Mouse (Mus musculus) limb, embryonic 10.5 days (tissue): ENCODE measurements around the gene Zfp800. TPM values are rescaled to one million over a fixed set of nuclear protein-coding genes. Genes with fewer than 3 reads are reported as not detected.
A peak's percentile ranks its signal among the peaks of the same experiment; 100 is the strongest.

Experiments
- DNase-seq: peaks from one replicate; pipeline ENCODE4 v3.0.0-alpha.2; 2017; ENCODE audit warnings: low spot score
- H3K27ac ChIP-seq: fragments of 300-500 bp; sonication (generic); 2 replicates; pipeline ENCODE4 v1.5.1; 2016; ENCODE audit warnings: mild to moderate bottlenecking
- H3K27me3 ChIP-seq: fragments of 300-500 bp; sonication (generic); 2 replicates; pipeline ENCODE4 v1.6.1; 2016; ENCODE audit warnings: low read depth, mild to moderate bottlenecking; ENCODE audit not compliant: poor library complexity, severe bottlenecking
- H3K36me3 ChIP-seq: fragments of 300-500 bp; sonication (generic); 2 replicates; pipeline ENCODE4 v1.6.1; 2016; ENCODE audit warnings: mild to moderate bottlenecking, moderate library complexity
- H3K4me1 ChIP-seq: fragments of 300-500 bp; sonication (generic); 2 replicates; pipeline ENCODE4 v1.6.1; 2016
- H3K4me3 ChIP-seq: fragments of 300-500 bp; sonication (generic); 2 replicates; pipeline ENCODE4 v1.5.1; 2016; ENCODE audit warnings: mild to moderate bottlenecking, moderate library complexity
- H3K9me3 ChIP-seq: fragments of 300-500 bp; sonication (generic); replicated peaks from 2 replicates; pipeline ENCODE4 v1.6.1; 2016; ENCODE audit warnings: mild to moderate bottlenecking
- WGBS: fragments of 180-500 bp; shearing (Covaris S2); methylation state at CpG from one replicate; pipeline ENCODE4 v1.1.7; 2016; 5-methylcytosine and 5-hydroxymethylcytosine counted together
- polyA plus RNA-seq: library from polyadenylated mRNA; unstranded; fragments of >200 nt; fragmentation: Nextera tagmentation; extraction: Ambion mirVana; gene quantifications from 2 replicates; pipeline ENCODE4 v1.2.1, GENCODE M21; 2016

Gene Zfp800
- polyA plus RNA-seq, 1 experiment from 2014 or later: 10.5 TPM

DNA sequence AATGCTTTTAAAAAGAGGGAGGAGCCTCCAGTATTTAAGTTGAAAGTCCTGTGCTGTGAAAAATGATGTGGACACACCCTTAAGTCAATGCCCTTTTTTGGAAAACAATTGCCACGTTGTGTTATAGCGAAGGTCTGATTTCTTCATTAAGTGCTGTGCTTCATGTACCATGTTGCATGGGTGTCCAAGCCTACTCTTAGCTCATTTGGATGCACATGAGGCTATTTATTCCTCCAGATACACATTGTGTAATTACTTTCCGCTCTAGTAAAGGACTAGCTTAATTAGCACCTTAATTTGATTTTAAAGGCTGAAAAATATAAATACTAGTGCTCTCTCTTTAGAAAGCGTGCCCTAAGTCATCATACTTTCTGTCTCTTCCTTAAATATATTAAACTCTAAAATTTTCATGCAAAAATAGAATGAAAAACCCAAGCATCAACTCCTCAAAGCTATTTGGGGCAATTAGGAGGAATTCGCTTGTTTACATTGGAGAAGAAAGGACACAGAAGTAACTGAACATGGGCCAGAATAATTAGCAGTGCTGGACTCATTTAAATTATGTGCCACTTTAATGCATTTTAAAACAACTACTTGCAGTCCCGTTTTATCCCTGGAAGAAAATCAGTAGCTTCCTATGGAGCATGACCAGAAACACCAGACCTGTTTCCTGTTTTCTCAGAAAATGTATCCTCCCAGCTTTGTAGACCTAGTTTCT lies 27.7 kb downstream of the Zfp800 start:
- Histone ChIP-seq H3K36me3 (no peaks in the 10 kb centered on the region), H3K27ac (no peak overlapping the region), H3K4me1 (no peaks in the 10 kb centered on the region), H3K4me3 (no peak overlapping the region), H3K27me3 (no peaks in the 10 kb centered on the region), H3K9me3 (no peaks in the 10 kb centered on the region)
- 86% methylated on average over 6 of the region's 6 CpGs for WGBS
- DNase-seq: no peak

DNA sequence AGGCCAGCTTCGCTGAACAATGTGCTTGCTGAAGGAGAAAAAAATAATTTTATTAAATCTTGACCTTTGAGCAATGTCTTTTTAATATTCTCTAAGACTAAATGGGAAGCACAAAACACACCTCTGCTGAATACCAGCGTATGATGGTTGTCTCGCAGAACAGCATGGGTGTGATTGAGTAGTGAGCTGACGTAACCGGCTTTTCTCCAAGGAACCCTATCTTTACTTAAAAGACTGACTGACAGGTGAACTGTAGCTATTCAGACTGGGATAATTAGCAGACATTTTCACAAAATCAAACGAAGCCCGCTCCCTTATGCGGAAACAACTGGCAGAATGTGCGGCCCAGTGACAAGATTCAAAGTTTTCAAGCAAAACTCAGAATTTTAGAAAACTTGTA lies 30.2 kb downstream of the Zfp800 start:
- DNase-seq: no peak
- Histone ChIP-seq H3K4me1 (no peaks in the 10 kb centered on the region), H3K27me3 (no peaks in the 10 kb centered on the region), H3K27ac (no peak overlapping the region), H3K36me3 (no peaks in the 10 kb centered on the region), H3K9me3 (no peaks in the 10 kb centered on the region), H3K4me3 (no peak overlapping the region)
- WGBS: 94% methylated on average over 9 of the region's 9 CpGs

DNA sequence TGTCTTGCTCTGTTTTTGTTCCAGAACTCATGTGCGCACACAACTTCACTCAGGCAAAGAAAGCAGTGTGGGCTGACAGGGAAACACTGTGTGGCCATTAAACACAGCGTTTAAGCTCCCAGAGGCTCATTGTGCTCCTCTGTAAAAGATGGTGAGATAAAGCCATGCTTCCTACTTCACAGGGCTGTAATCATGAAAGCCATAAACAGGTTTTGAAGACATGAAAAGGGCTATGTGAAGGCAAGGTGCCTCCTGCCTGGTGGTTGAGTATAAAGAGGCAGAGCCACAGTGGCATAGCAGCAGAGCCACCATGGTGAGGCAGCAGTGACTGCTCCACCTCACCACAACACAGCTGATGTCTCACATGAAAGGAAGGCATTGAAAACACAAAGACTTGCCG lies 46.7 kb downstream of the Zfp800 start:
- no peak overlapping the region for H3K4me3 ChIP-seq
- DNase-seq: no peak

DNA sequence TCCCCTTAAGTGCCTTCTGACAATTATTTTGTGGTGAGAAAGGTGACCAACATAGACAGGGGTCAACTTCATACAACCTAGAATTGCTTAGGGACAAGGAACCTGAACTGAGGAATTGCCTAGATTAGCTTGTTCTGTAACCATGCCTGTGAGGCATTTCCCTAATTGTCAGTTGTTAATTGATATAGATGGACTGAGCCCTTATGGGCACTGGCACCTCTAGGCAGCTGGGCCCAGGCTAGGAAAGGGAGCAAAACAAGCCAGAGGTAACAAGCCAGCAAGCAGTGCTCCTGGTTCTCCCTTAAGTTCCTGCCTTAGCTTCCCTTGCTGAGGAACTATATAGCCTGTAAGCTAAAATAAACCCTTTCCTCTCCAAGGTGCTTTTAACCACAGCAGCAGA lies 52.1 kb downstream of the Zfp800 start:
- H3K4me1 ChIP-seq: no peaks in the 10 kb centered on the region
- H3K27me3 ChIP-seq: no peaks in the 10 kb centered on the region
- no peak overlapping the region for H3K4me3 ChIP-seq
- no peak for DNase-seq
- H3K27ac ChIP-seq: no peak overlapping the region
- H3K36me3 ChIP-seq: no peaks in the 10 kb centered on the region
- no peaks in the 10 kb centered on the region for H3K9me3 ChIP-seq

More for the DNA sequence above, 46.7 kb downstream of the Zfp800 start:
- no peaks in the 10 kb centered on the region for H3K4me1 ChIP-seq
- H3K27me3 ChIP-seq: no peaks in the 10 kb centered on the region
- no peaks in the 10 kb centered on the region for H3K36me3 ChIP-seq
- H3K9me3 ChIP-seq: no peaks in the 10 kb centered on the region
- H3K27ac ChIP-seq: no peak overlapping the region
- 79% methylated on average over 3 of the region's 3 CpGs for WGBS

DNA sequence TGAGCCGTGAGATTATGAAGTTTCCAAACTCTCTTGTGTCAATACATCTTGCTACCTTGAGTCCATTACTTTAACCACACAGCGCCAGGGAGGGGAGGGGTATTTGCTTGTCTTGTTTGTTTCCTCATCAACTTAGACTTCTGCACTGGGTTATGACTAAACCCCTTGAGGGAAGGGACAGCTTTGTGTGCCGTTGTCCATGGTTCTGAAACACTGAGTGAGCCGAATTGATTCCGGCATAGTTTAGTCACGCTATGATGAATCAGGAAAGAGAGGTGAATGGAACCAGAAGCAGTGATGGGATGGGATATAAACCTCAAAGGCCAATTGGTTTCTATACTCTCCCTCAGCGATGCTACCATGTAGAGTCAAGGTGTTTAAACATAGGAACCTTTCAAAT lies 52.6 kb downstream of the Zfp800 start:
- Histone ChIP-seq H3K36me3 (no peaks in the 10 kb centered on the region), H3K27me3 (no peaks in the 10 kb centered on the region), H3K4me1 (no peaks in the 10 kb centered on the region), H3K9me3 (no peaks in the 10 kb centered on the region), H3K27ac (no peak overlapping the region), H3K4me3 (no peak overlapping the region)
- peak; percentile 59 for DNase-seq
- 60% methylated on average over 7 of the region's 7 CpGs for WGBS

DNA sequence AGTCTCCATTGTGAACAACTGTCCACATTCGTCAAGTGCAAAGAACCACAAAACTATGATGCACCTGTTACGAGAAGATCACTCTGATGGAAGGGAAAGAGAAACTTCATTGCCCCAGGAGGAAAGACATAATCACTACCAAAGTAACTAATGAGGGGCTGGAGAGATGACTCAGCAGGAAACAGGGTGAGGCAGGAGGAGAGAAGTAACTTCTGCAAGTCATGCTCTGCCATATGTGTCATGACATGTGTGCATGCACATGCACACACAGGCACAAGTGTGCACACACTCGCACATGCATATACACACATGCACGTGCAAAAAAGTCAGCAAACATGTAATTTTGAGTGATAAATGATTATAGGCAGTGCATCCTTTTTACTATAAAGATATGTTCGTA lies 54.9 kb downstream of the Zfp800 start:
- Histone ChIP-seq H3K27me3 (no peaks in the 10 kb centered on the region), H3K36me3 (no peaks in the 10 kb centered on the region), H3K4me1 (no peaks in the 10 kb centered on the region), H3K9me3 (no peaks in the 10 kb centered on the region), H3K27ac (no peak overlapping the region), H3K4me3 (no peak overlapping the region)
- WGBS: 84% methylated on average over 5 of the region's 5 CpGs
- DNase-seq: no peak

DNA sequence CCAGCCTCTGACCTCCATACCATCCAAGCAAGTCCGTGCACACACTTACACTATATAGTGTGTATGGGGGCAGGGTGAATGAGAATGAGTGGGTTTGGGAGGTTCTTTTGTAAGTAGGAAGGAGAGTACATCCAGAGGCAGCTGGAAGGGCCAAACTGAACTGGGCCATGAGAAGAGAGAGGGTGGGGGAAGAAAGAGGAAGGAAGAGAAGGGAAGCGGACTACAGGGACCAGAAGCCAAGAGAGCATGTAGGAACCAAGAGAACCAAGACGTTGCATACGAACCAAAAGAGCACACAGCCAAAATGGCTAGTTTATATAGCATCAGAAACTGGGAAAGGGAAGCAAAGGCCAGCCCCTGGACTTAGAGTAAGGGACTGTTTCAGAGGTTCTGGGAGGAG lies 56.6 kb downstream of the Zfp800 start:
- no peak for DNase-seq
- no peaks in the 10 kb centered on the region for H3K36me3 ChIP-seq
- no peaks in the 10 kb centered on the region for H3K27me3 ChIP-seq
- 93% methylated on average over 4 of the region's 4 CpGs for WGBS
- no peak overlapping the region for H3K4me3 ChIP-seq
- no peaks in the 10 kb centered on the region for H3K4me1 ChIP-seq
- H3K27ac ChIP-seq: no peak overlapping the region
- no peaks in the 10 kb centered on the region for H3K9me3 ChIP-seq

DNA sequence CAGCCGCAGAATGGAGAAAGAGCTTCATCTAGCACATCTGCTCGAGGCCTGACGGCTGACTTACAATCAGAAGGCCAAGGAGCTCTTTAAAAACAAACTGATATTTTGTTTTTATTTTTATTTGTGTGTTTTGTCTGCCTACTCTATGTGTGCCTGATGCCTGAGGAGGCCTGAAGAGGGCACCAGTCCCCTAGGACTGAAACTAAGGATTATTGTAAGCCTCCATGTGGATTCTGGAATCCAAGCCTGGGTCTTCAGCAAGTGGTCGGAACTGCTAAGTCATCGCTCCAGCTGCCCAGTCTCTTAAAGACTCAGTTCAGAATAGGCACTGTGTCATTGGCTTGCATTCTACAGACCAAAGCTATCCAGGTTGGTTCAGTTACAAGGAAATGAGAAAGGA lies 58.4 kb downstream of the Zfp800 start:
- Histone ChIP-seq H3K9me3 (no peaks in the 10 kb centered on the region), H3K4me1 (no peaks in the 10 kb centered on the region), H3K36me3 (no peaks in the 10 kb centered on the region), H3K4me3 (no peak overlapping the region), H3K27me3 (no peaks in the 10 kb centered on the region), H3K27ac (no peak overlapping the region)
- 93% methylated on average over 5 of the region's 5 CpGs for WGBS
- no peak for DNase-seq

DNA sequence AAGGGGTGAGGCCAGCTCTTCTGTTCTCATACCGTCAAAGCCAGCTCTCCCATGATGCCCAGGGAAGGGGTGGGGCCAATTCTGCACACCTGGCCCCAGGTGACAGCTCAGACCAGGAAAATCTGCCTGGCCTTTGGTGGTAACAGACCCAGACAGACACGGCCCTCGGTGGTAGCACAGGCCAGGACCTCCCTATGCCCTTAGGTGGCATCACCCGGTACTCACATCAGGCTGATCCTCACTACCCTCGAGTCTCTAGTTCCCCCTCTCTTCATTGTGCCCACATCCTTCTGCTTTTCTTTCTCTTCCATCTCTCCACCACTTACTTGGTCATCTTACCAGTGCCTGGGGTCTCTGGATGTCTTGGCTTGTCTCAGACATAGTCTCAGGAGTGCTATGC lies 64.1 kb downstream of the Zfp800 start:
- H3K27ac ChIP-seq: no peak overlapping the region
- H3K27me3 ChIP-seq: no peaks in the 10 kb centered on the region
- H3K9me3 ChIP-seq: no peaks in the 10 kb centered on the region
- DNase-seq: no peak
- no peaks in the 10 kb centered on the region for H3K4me1 ChIP-seq
- no peaks in the 10 kb centered on the region for H3K36me3 ChIP-seq
- H3K4me3 ChIP-seq: no peak overlapping the region
- 86% methylated on average over 5 of the region's 5 CpGs for WGBS

DNA sequence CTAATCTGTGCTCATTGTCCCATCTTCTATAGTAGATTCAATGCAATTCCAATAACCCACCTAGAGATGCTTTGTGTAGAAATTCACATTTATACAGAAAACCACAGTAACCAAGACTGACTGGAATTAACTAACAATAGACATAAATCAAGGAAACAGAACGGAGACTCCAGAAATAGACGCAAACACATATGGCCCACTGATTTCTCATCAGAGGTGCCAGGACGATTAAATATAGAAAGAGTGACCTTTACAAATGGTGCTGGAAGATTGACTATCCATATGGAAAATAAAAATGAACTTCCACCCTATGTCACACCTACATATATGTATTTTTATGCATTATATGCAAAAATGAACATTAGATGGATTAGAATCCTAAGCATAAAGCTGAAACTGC lies 65.3 kb downstream of the Zfp800 start:
- no peak overlapping the region for H3K4me3 ChIP-seq
- H3K27me3 ChIP-seq: no peaks in the 10 kb centered on the region
- H3K27ac ChIP-seq: no peak overlapping the region
- H3K4me1 ChIP-seq: no peaks in the 10 kb centered on the region
- WGBS: 87% methylated on average over 3 of the region's 3 CpGs
- no peaks in the 10 kb centered on the region for H3K36me3 ChIP-seq
- no peaks in the 10 kb centered on the region for H3K9me3 ChIP-seq
- DNase-seq: no peak

DNA sequence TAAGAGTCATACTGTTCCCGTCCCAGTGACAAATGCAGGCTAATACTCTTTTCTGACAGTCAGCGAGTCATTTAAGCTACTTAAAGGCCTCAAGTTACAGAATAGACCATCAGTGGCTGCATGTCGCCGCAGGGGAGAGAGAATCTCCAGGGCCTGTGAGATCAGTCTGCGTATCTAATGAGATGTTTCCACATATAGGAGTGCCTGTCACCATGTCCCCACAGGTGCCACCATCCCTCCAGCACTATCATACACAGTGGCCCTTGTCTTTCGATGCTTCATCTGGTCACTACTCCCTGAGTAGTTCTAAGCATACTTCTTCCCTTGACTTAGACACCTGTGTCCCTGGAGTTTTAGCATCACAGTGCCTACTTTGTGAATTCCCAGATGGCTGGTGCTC lies 68.0 kb downstream of the Zfp800 start:
- 61% methylated on average over 6 of the region's 6 CpGs for WGBS
- H3K36me3 ChIP-seq: no peaks in the 10 kb centered on the region
- H3K9me3 ChIP-seq: no peaks in the 10 kb centered on the region
- DNase-seq: no peak
- H3K4me3 ChIP-seq: no peak overlapping the region
- no peak overlapping the region for H3K27ac ChIP-seq
- no peaks in the 10 kb centered on the region for H3K27me3 ChIP-seq
- H3K4me1 ChIP-seq: no peaks in the 10 kb centered on the region

DNA sequence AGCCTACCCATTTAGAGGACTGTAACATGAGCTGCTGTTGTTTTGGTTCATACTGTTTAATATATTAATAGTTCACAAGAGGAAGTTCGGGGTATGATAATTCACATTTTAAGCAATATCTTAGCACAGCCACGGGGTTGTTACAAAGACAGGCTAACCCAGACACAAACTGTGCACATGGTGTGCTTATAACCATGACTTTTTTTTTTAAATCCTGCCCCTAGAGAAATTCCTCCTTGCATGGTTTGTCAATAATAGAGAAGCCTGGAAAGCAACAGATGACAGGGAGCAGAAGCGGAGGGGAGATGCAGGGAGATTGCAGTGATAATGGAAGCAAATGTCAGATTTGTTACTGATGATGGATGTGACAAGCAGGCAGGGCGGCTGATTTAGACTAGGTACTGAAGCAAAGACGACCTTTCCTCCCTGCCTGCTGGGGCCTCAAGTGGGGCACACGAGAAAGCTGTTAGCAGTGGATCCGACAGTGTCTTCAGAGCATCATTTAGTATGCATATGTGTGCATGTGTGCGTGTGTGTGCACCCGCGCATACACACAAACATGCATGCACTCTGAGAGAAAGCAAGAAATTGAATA lies 68.7 kb downstream of the Zfp800 start:
- no peak overlapping the region for H3K4me3 ChIP-seq
- no peak for DNase-seq
- H3K36me3 ChIP-seq: no peaks in the 10 kb centered on the region
- H3K27ac ChIP-seq: no peak overlapping the region
- 78% methylated on average over 10 of the region's 10 CpGs for WGBS
- no peaks in the 10 kb centered on the region for H3K27me3 ChIP-seq
- H3K9me3 ChIP-seq: no peaks in the 10 kb centered on the region
- no peaks in the 10 kb centered on the region for H3K4me1 ChIP-seq

DNA sequence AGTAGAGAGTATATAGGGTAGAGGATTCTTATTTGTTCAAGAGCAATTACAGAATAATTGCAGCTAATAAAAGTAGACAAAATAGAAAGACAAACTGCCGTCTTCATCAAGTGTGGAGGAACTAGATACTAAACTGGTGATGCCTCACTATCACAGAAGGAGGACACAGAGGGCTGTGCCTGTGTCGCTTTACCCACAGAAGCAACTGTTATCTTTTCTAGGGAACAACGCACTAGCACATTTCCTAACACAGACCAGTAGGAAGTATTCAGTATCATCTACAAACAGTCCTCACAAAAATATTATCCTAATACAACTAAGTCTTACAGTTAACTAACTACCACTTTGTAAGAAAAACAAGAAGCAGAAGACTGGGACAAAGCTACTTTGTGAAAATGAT lies 71.1 kb downstream of the Zfp800 start:
- no peaks in the 10 kb centered on the region for H3K9me3 ChIP-seq

DNA sequence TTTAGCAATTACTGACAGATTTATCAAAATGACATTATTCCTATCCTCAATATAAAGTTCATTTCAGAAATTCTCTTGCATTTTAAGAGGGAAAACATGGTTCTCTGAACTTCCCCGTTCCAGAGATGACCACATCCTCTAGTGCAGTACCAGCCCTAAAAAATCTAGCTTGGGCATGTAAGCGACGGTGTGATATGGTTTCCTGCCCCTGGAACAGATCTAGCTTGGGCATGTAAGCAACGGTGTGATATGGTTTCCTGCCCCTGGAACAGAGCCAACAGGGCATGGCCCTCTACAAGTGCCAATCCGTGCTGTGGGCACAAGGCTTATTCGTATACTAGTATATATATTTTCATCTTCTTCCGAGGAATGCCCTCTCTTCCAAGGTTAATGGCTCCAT lies 75.4 kb downstream of the Zfp800 start:
- Histone ChIP-seq H3K27ac (no peak overlapping the region), H3K27me3 (no peaks in the 10 kb centered on the region), H3K9me3 (no peaks in the 10 kb centered on the region), H3K36me3 (no peaks in the 10 kb centered on the region), H3K4me3 (no peak overlapping the region), H3K4me1 (0 out of 2 replicates have a peak, but pooled peaks cover 2% of the 10 kb centered on the region)
- 94% methylated on average over 7 of the region's 7 CpGs for WGBS
- DNase-seq: no peak

More for the DNA sequence above, 71.1 kb downstream of the Zfp800 start:
- no peak overlapping the region for H3K4me3 ChIP-seq
- no peaks in the 10 kb centered on the region for H3K27me3 ChIP-seq
- no peaks in the 10 kb centered on the region for H3K36me3 ChIP-seq
- no peak overlapping the region for H3K27ac ChIP-seq
- no peaks in the 10 kb centered on the region for H3K4me1 ChIP-seq
- 87% methylated on average over 3 of the region's 3 CpGs for WGBS
- DNase-seq: no peak
